11 mouse cellular contexts compared by ENCODE assay signal in the genomic region with DNA sequence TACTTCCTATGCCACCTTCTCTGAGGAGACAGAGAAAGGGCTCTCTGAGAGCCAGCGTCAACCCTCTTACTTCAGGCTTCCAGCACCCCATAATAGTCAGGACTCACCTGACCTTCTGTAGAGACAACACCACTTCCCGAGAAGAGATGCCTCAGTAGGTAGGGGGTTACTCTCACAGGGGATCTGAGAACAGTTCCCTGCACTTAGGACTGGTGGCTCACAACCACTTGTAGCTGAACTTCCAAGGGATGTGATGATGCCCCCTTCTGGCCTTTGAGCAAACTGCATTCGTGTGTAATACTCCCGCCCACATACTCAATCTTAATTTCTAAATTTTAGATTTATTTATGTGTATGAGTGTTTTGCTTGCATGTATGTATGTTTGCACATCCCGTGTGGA. TPM values are rescaled to one million over a fixed set of nuclear protein-coding genes. Genes with fewer than 3 reads are reported as not detected.
A peak's percentile ranks its signal among the peaks of the same experiment; 100 is the strongest.
DNase-seq lines count a peak whose midpoint lies in the region; ATAC-seq and TF ChIP-seq lines count a peak whose summit lies in the region.
"Had no signal": no experiment of that assay in that cellular context is flagged by ENCODE, and none has a peak within 500 bp of the region (broad histone marks: within the 10 kb centered on the region; RNA-seq: fewer than 3 reads in every experiment).

No protein-coding gene starts in this region.

- H3K36me3 ChIP-seq in liver, embryonic 14.5 days (replicated peaks; ENCODE audit: control insufficient read depth, insufficient read depth, low read depth) = no peaks in the 10 kb centered on the region

- no peak overlapping the region for H3K9ac ChIP-seq in liver, embryonic 14.5 days (replicated peaks)
- H3K9ac ChIP-seq: hindbrain, embryonic 14.5 days had no signal

- H3K27ac ChIP-seq in liver, embryonic 14.5 days = no peak overlapping the region
- H3K27ac ChIP-seq: hindbrain, embryonic 14.5 days had no signal

- H3K9me3 ChIP-seq in liver, embryonic 14.5 days (ENCODE audit: control insufficient read depth, low read length) = no peaks in the 10 kb centered on the region

- 85% methylated on average over 5 of the region's 5 CpGs for WGBS in lung, adult 2 months
- WGBS in liver, embryonic 14.5 days (ENCODE audit: insufficient replicate concordance) = 62% methylated on average over 5 of the region's 5 CpGs

- TF ChIP-seq EP300 in liver, embryonic 14.5 days (IDR thresholded peaks at IDR 0.05; ENCODE audit: low read depth) = no peak

- no peak for TF ChIP-seq POLR2A in lung, adult 2 months (IDR thresholded peaks at IDR 0.05; ENCODE audit: borderline replicate concordance, extremely low read depth, low read depth, low read length)

- no peaks in the 10 kb centered on the region; the same call in 1 of the 2 replicates for H3K27me3 ChIP-seq in liver, embryonic 14.5 days (ENCODE audit: control insufficient read depth, insufficient read depth, low read length)

- H3K4me3 ChIP-seq in lung, adult 2 months (replicated peaks; ENCODE audit: extremely low read depth, low read depth, low read length) = no peak overlapping the region
- H3K4me3 ChIP-seq in liver, embryonic 14.5 days (ENCODE audit: insufficient read depth in 1 of 2, low read depth in 2 of 2, low read length in 2 of 2) = no peak overlapping the region

- H3K4me1 ChIP-seq in lung, adult 2 months (ENCODE audit: control insufficient read depth, insufficient read depth, low read length) = peaks cover 15% of the 10 kb centered on the region
- H3K4me1 ChIP-seq in liver, embryonic 14.5 days (replicated peaks; ENCODE audit: control insufficient read depth in 2 of 2, insufficient read depth in 2 of 2, low read length in 1 of 2) = peaks cover 11 to 21% of the 10 kb centered on the region in 2 experiments

- no peak overlapping the region for H3K4me2 ChIP-seq in liver, embryonic 14.5 days (ENCODE audit: low read depth)
- H3K4me2 ChIP-seq: hindbrain, embryonic 14.5 days had no signal

- peak; percentile 38; the same call in 1 of the 2 replicates for TF ChIP-seq CTCF in lung, adult 2 months (IDR thresholded peaks at IDR 0.05; ENCODE audit: insufficient read depth, low read length)
- TF ChIP-seq CTCF in liver, embryonic 14.5 days (IDR thresholded peaks at IDR 0.05; ENCODE audit: low read depth) = peak; percentile 76

- peak; percentile 83 for DNase-seq in CD4-positive, CD25-positive, alpha-beta regulatory T cell, adult 2 months (ENCODE audit: low read depth, low spot score)
- DNase-seq in lung, adult 2 months = no peak
- DNase-seq in lung, postnatal 14 days = no peak
- DNase-seq in ZHBTc4 (ENCODE audit: low read depth, low spot score) (peak; percentile 65), MN1 (ENCODE audit: low spot score) (no peak)
- no peak for DNase-seq in liver, embryonic 14.5 days (ENCODE audit: low read depth in 3 of 3, low spot score in 3 of 3)
- DNase-seq in adrenal gland, postnatal 36 days = no peak
- DNase-seq: adrenal gland, postnatal 10 days; embryo, embryonic 11 days had no signal

- no peak for ATAC-seq in CD4-positive, CD25-positive, alpha-beta regulatory T cell, adult 4 months
- ATAC-seq in liver, embryonic 14.5 days (ENCODE audit: insufficient read depth) = no peak

RNA-seq across cellular contexts. Expression of a gene that starts 8.5 kb away (rescaled TPM):
- under 1 TPM in 1 of 2 experiments, not detected in 1; 0.81 TPM for polyA plus RNA-seq in CD4-positive, CD25-positive, alpha-beta regulatory T cell, adult 4 months (2017; shearing (Covaris generic))
- polyA plus RNA-seq in lung, adult 2 months (2012; rRNA removed) = 0.18 and 0.54 TPM in 2 replicates
- polyA plus RNA-seq in liver, embryonic 14.5 days (2012; rRNA removed) = 0.12 TPM in 1 of 2 replicates, not detected in the other
- not detected in 2 replicates for polyA plus RNA-seq in liver, embryonic 14.5 days (2014; fragmentation: Nextera tagmentation; extraction: Ambion mirVana)
- total RNA-seq in adrenal gland, postnatal 36 days (2021) = 1 to 10 TPM in 1 of 2 experiments, not detected in 1; 2.3 TPM

RNA-seq across cellular contexts. Expression of a gene that starts 43.3 kb away (rescaled TPM):
- 1 to 10 TPM; 3.3 to 4.3 TPM for polyA plus RNA-seq in CD4-positive, CD25-positive, alpha-beta regulatory T cell, adult 4 months (2017; shearing (Covaris generic))
- 21.2 and 24.0 TPM in 2 replicates for polyA plus RNA-seq in lung, adult 2 months (2012; rRNA removed)
- polyA plus RNA-seq in liver, embryonic 14.5 days (2012; rRNA removed) = 1.9 and 2.1 TPM in 2 replicates
- 0.74 and 1.4 TPM in 2 replicates for polyA plus RNA-seq in liver, embryonic 14.5 days (2014; fragmentation: Nextera tagmentation; extraction: Ambion mirVana)
- 10 to 100 TPM; 40.1 to 47.6 TPM for total RNA-seq in adrenal gland, postnatal 36 days (2021)

RNA-seq across cellular contexts. Expression of a gene that starts 45.7 kb away (rescaled TPM):
- 1 to 10 TPM; 1.1 to 3.2 TPM for polyA plus RNA-seq in CD4-positive, CD25-positive, alpha-beta regulatory T cell, adult 4 months (2017; shearing (Covaris generic))
- 1.0 and 1.1 TPM in 2 replicates for polyA plus RNA-seq in lung, adult 2 months (2012; rRNA removed)
- 0.15 and 0.19 TPM in 2 replicates for polyA plus RNA-seq in liver, embryonic 14.5 days (2012; rRNA removed)
- polyA plus RNA-seq in liver, embryonic 14.5 days (2014; fragmentation: Nextera tagmentation; extraction: Ambion mirVana) = 0.25 TPM in 1 of 2 replicates, not detected in the other
- total RNA-seq in adrenal gland, postnatal 36 days (2021) = under 1 TPM; 0.46 to 0.76 TPM

RNA-seq across cellular contexts. Expression of a gene that starts 45.8 kb away (rescaled TPM):
- 10 to 100 TPM; 12.7 to 19.2 TPM for polyA plus RNA-seq in CD4-positive, CD25-positive, alpha-beta regulatory T cell, adult 4 months (2017; shearing (Covaris generic))
- 25.9 and 27.7 TPM in 2 replicates for polyA plus RNA-seq in lung, adult 2 months (2012; rRNA removed)
- 3.0 and 3.4 TPM in 2 replicates for polyA plus RNA-seq in liver, embryonic 14.5 days (2012; rRNA removed)
- polyA plus RNA-seq in liver, embryonic 14.5 days (2014; fragmentation: Nextera tagmentation; extraction: Ambion mirVana) = 2.3 and 3.6 TPM in 2 replicates
- 10 to 100 TPM; 22.6 to 33.9 TPM for total RNA-seq in adrenal gland, postnatal 36 days (2021)

RNA-seq across cellular contexts. Expression of a gene that starts 56.0 kb away (rescaled TPM):
- 100 to 1,000 TPM; 365 to 370 TPM for polyA plus RNA-seq in CD4-positive, CD25-positive, alpha-beta regulatory T cell, adult 4 months (2017; shearing (Covaris generic))
- polyA plus RNA-seq in lung, adult 2 months (2012; rRNA removed) = 116 and 149 TPM in 2 replicates
- polyA plus RNA-seq in liver, embryonic 14.5 days (2012; rRNA removed) = 95.7 and 127 TPM in 2 replicates
- polyA plus RNA-seq in liver, embryonic 14.5 days (2014; fragmentation: Nextera tagmentation; extraction: Ambion mirVana) = 261 and 262 TPM in 2 replicates
- 100 to 1,000 TPM; 267 to 283 TPM for total RNA-seq in adrenal gland, postnatal 36 days (2021)

Comparison
In these comparisons a context has a peak if more than half of its experiments do, and no peak if none do; other contexts are left out.
1. DNase-seq: peak in CD4-positive, CD25-positive, alpha-beta regulatory T cell, adult 2 months (single experiment) and ZHBTc4 (single experiment); none in lung, adult 2 months (single experiment), lung, postnatal 14 days (single experiment), liver, embryonic 14.5 days (0 of 3), MN1 (single experiment) and adrenal gland, postnatal 36 days (0 of 2).